In genomic region chr3:94974026-94974527, GRCm38 (mm10) we compare ENCODE assay signal across 7 mouse cellular contexts. TPM values are rescaled to one million over a fixed set of nuclear protein-coding genes. Genes with fewer than 3 reads are reported as not detected.
DNase-seq lines count a peak whose midpoint lies in the region; ATAC-seq lines count a peak whose summit lies in the region.

No protein-coding gene starts in this region.

- H3K4me3 ChIP-seq in lung, embryonic 16.5 days (ENCODE audit: low read length): peak overlapping the region; percentile 94
- peak overlapping the region; percentile 93 for H3K4me3 ChIP-seq in erythroblast, embryonic 14.5 days (replicated peaks)
- peak overlapping the region; percentile 89 for H3K4me3 ChIP-seq in limb, embryonic 13.5 days
- peak overlapping the region; percentile 96 for H3K4me3 ChIP-seq in stomach, embryonic 14.5 days (ENCODE audit: low read depth, low read length)

- peak overlapping the region; percentile 39; the same call in 1 of the 2 replicates for H3K27ac ChIP-seq in lung, embryonic 16.5 days (ENCODE audit: low read length)
- H3K27ac ChIP-seq in limb, embryonic 13.5 days: no peak overlapping the region
- H3K27ac ChIP-seq in stomach, embryonic 14.5 days (ENCODE audit: low read length): peak overlapping the region; percentile 22; the same call in 1 of the 2 replicates

- no peaks in the 10 kb centered on the region for H3K27me3 ChIP-seq in lung, embryonic 16.5 days (ENCODE audit: control insufficient read depth, insufficient read depth, low read depth, low read length)
- no peaks in the 10 kb centered on the region for H3K27me3 ChIP-seq in erythroblast, embryonic 14.5 days (ENCODE audit: control insufficient read depth)
- no peaks in the 10 kb centered on the region for H3K27me3 ChIP-seq in limb, embryonic 13.5 days
- no peaks in the 10 kb centered on the region for H3K27me3 ChIP-seq in stomach, embryonic 14.5 days (ENCODE audit: control insufficient read depth, insufficient read depth, low read length)

- WGBS in lung, embryonic 16.5 days: 19% methylated on average over 9 of the region's 9 CpGs
- WGBS in limb, embryonic 13.5 days: 19% methylated on average over 9 of the region's 9 CpGs
- 15% methylated on average over 9 of the region's 9 CpGs for WGBS in stomach, embryonic 14.5 days

- peaks cover 17% of the 10 kb centered on the region for H3K4me1 ChIP-seq in lung, embryonic 16.5 days (replicated peaks; ENCODE audit: control insufficient read depth, insufficient read depth, low read length)
- H3K4me1 ChIP-seq in erythroblast, embryonic 14.5 days (ENCODE audit: control insufficient read depth): peaks cover 25% of the 10 kb centered on the region
- H3K4me1 ChIP-seq in limb, embryonic 13.5 days: peaks cover 13% of the 10 kb centered on the region
- peaks cover 11% of the 10 kb centered on the region for H3K4me1 ChIP-seq in stomach, embryonic 14.5 days (ENCODE audit: control insufficient read depth, insufficient read depth, low read length)

- DNase-seq in lung, postnatal 14 days: no peak
- no peak for DNase-seq in cerebellum, adult 8-10 months

- H3K36me3 ChIP-seq in lung, embryonic 16.5 days (ENCODE audit: control insufficient read depth, insufficient read depth, low read length): 0 out of 2 replicates have a peak, but pooled peaks cover 2% of the 10 kb centered on the region
- peaks cover 14% of the 10 kb centered on the region for H3K36me3 ChIP-seq in erythroblast, embryonic 14.5 days (ENCODE audit: control insufficient read depth)
- H3K36me3 ChIP-seq in limb, embryonic 13.5 days: peaks cover 12% of the 10 kb centered on the region
- no peaks in the 10 kb centered on the region for H3K36me3 ChIP-seq in stomach, embryonic 14.5 days (ENCODE audit: control insufficient read depth, insufficient read depth, low read length)

- H3K9ac ChIP-seq in lung, embryonic 16.5 days (ENCODE audit: low read length): peak overlapping the region; percentile 96
- H3K9ac ChIP-seq in limb, embryonic 13.5 days: peak overlapping the region; percentile 59
- peak overlapping the region; percentile 89 for H3K9ac ChIP-seq in stomach, embryonic 14.5 days (replicated peaks; ENCODE audit: low read depth, low read length)

- H3K9me3 ChIP-seq in lung, embryonic 16.5 days (ENCODE audit: control insufficient read depth, low read length): no peaks in the 10 kb centered on the region
- no peaks in the 10 kb centered on the region for H3K9me3 ChIP-seq in erythroblast, embryonic 14.5 days (ENCODE audit: control insufficient read depth, low read length)
- no peaks in the 10 kb centered on the region for H3K9me3 ChIP-seq in limb, embryonic 13.5 days
- H3K9me3 ChIP-seq in stomach, embryonic 14.5 days (ENCODE audit: control insufficient read depth, low read depth, low read length): no peaks in the 10 kb centered on the region

- peak overlapping the region; percentile 80 for H3K4me2 ChIP-seq in lung, embryonic 16.5 days (ENCODE audit: low read depth, low read length)
- peak overlapping the region; percentile 78 for H3K4me2 ChIP-seq in limb, embryonic 13.5 days (replicated peaks)
- H3K4me2 ChIP-seq in stomach, embryonic 14.5 days (replicated peaks; ENCODE audit: low read depth, low read length): peak overlapping the region; percentile 54

- peak; percentile 16 for ATAC-seq in lung, embryonic 16.5 days (ENCODE audit: low read depth)
- ATAC-seq in limb, embryonic 13.5 days (ENCODE audit: low FRiP score, low read depth): peak; percentile 20; the same call in 1 of the 2 replicates
- ATAC-seq in stomach, embryonic 14.5 days (ENCODE audit: insufficient number of reproducible peaks, insufficient read depth, low FRiP score, low read depth): peak; percentile 12; the same call in 1 of the 2 replicates
- no peak for ATAC-seq in activated CD4-positive, CD25-positive, alpha-beta regulatory T cell, adult 4 months

RNA-seq across cellular contexts. Expression of gene Pi4kb, which starts 0.5 kb away (rescaled TPM):
- polyA plus RNA-seq in lung, embryonic 16.5 days (2015; fragmentation: Nextera tagmentation; extraction: Ambion mirVana): 25.1 and 25.7 TPM in 2 replicates
- polyA plus RNA-seq in erythroblast, embryonic 14.5 days (2012): 0.48 and 0.91 TPM in 2 replicates
- 27.8 and 34.3 TPM in 2 replicates for polyA plus RNA-seq in limb, embryonic 13.5 days (2015; fragmentation: Nextera tagmentation; extraction: Ambion mirVana)
- polyA plus RNA-seq in stomach, embryonic 14.5 days (2014; fragmentation: Nextera tagmentation; extraction: Ambion mirVana): 24.7 and 32.8 TPM in 2 replicates
- polyA plus RNA-seq in activated CD4-positive, CD25-positive, alpha-beta regulatory T cell, adult 4 months (2017; shearing (Covaris generic)): 10 to 100 TPM in 1 of 2 experiments, 1 to 10 TPM in 1; 9.5 to 10.9 TPM

RNA-seq across cellular contexts. Expression of gene Rfx5, which starts 20.2 kb away (rescaled TPM):
- 8.9 and 10.0 TPM in 2 replicates for polyA plus RNA-seq in lung, embryonic 16.5 days (2015; fragmentation: Nextera tagmentation; extraction: Ambion mirVana)
- not detected in 2 replicates for polyA plus RNA-seq in erythroblast, embryonic 14.5 days (2012)
- 8.6 TPM in 2 replicates for polyA plus RNA-seq in limb, embryonic 13.5 days (2015; fragmentation: Nextera tagmentation; extraction: Ambion mirVana)
- polyA plus RNA-seq in stomach, embryonic 14.5 days (2014; fragmentation: Nextera tagmentation; extraction: Ambion mirVana): 12.8 and 14.5 TPM in 2 replicates
- polyA plus RNA-seq in activated CD4-positive, CD25-positive, alpha-beta regulatory T cell, adult 4 months (2017; shearing (Covaris generic)): 10 to 100 TPM in 1 of 2 experiments, 1 to 10 TPM in 1; 10.0 to 12.3 TPM

RNA-seq across cellular contexts. Expression of gene Zfp687, which starts 41.2 kb away (rescaled TPM):
- 23.3 and 23.6 TPM in 2 replicates for polyA plus RNA-seq in lung, embryonic 16.5 days (2015; fragmentation: Nextera tagmentation; extraction: Ambion mirVana)
- 0.61 and 0.79 TPM in 2 replicates for polyA plus RNA-seq in erythroblast, embryonic 14.5 days (2012)
- 23.5 and 24.4 TPM in 2 replicates for polyA plus RNA-seq in limb, embryonic 13.5 days (2015; fragmentation: Nextera tagmentation; extraction: Ambion mirVana)
- 30.3 and 34.9 TPM in 2 replicates for polyA plus RNA-seq in stomach, embryonic 14.5 days (2014; fragmentation: Nextera tagmentation; extraction: Ambion mirVana)
- 10 to 100 TPM; 11.7 to 14.0 TPM for polyA plus RNA-seq in activated CD4-positive, CD25-positive, alpha-beta regulatory T cell, adult 4 months (2017; shearing (Covaris generic))

RNA-seq across cellular contexts. Expression of gene Selenbp1, which starts 41.2 kb away (rescaled TPM):
- 341 and 430 TPM in 2 replicates for polyA plus RNA-seq in lung, embryonic 16.5 days (2015; fragmentation: Nextera tagmentation; extraction: Ambion mirVana)
- 0.64 and 1.1 TPM in 2 replicates for polyA plus RNA-seq in erythroblast, embryonic 14.5 days (2012)
- 32.7 and 34.8 TPM in 2 replicates for polyA plus RNA-seq in limb, embryonic 13.5 days (2015; fragmentation: Nextera tagmentation; extraction: Ambion mirVana)
- 86.2 and 89.6 TPM in 2 replicates for polyA plus RNA-seq in stomach, embryonic 14.5 days (2014; fragmentation: Nextera tagmentation; extraction: Ambion mirVana)
- 1 to 10 TPM; 4.5 to 4.6 TPM for polyA plus RNA-seq in activated CD4-positive, CD25-positive, alpha-beta regulatory T cell, adult 4 months (2017; shearing (Covaris generic))
